Mouse (Mus musculus) MEL (cell line): ENCODE measurements at regions not wholly inside any gene's neighbourhood (a gene's known extent, or its start where the extent isn't known, plus 50 kb on each side); places are given as distances from the start of the nearest gene placed in this dataset.

Experiments used
- DNase-seq: peaks from one replicate; pipeline ENCODE4 v3.0.0; 2011; ENCODE audit warnings: low read depth, low spot score
- H3K27ac ChIP-seq: 2 replicates; pipeline ENCODE4 v1.5.1; 2012; ENCODE audit warnings: low read depth, mild to moderate bottlenecking, control low read depth, low read length, moderate library complexity; ENCODE audit not compliant: control insufficient read depth
- H3K27me3 ChIP-seq, 2 experiments: fragments of 150-350 bp in 1 of 2; sonication (generic) in 1 of 2; 2 replicates each; pipeline ENCODE4 v1.6.1; 2012; ENCODE audit warnings: low read length in 2 of 2, mild to moderate bottlenecking in 2 of 2, improper control_type of control experiment in 1 of 2, moderate library complexity in 1 of 2; ENCODE audit not compliant: insufficient read depth in 2 of 2, control insufficient read depth in 1 of 2
- H3K36me3 ChIP-seq, 2 experiments: 2 replicates each; pipeline ENCODE4 v1.6.1; 2012 to 2014; ENCODE audit warnings: low read length in 2 of 2, improper control_type of control experiment in 1 of 2, inconsistent platforms in 1 of 2, mild to moderate bottlenecking in 1 of 2; ENCODE audit not compliant: insufficient read depth in 2 of 2, control insufficient read depth in 1 of 2
- H3K4me1 ChIP-seq, 2 experiments: fragments of 150-350 bp in 1 of 2; sonication (generic) in 1 of 2; 2 replicates each; pipeline ENCODE4 v1.6.1; 2012; ENCODE audit warnings: low read length in 2 of 2, improper control_type of control experiment in 1 of 2, mild to moderate bottlenecking in 1 of 2; ENCODE audit not compliant: insufficient read depth in 2 of 2, control insufficient read depth in 1 of 2
- H3K4me3 ChIP-seq, 2 experiments: fragments of 150-350 bp in 1 of 2; sonication (generic) in 1 of 2; 2 replicates each; pipeline ENCODE4 v1.5.1; 2012; ENCODE audit warnings: low read depth in 2 of 2, low read length in 2 of 2, mild to moderate bottlenecking in 2 of 2, moderate library complexity in 2 of 2, control low read depth in 1 of 2, improper control_type of control experiment in 1 of 2; ENCODE audit not compliant: control insufficient read depth in 1 of 2, insufficient read depth in 1 of 2
- H3K79me2 ChIP-seq: 2 replicates; pipeline ENCODE4 v1.6.1; 2012; ENCODE audit warnings: mild to moderate bottlenecking, low read length, moderate library complexity; ENCODE audit not compliant: control insufficient read depth, poor library complexity, insufficient read depth
- H3K9ac ChIP-seq: 2 replicates; pipeline ENCODE4 v1.6.1; 2012; ENCODE audit warnings: low read depth, mild to moderate bottlenecking, control low read depth, low read length, moderate library complexity; ENCODE audit not compliant: control insufficient read depth, poor library complexity, severe bottlenecking
- H3K9me3 ChIP-seq: fragments of 150-350 bp; sonication (generic); replicated peaks from 2 replicates; pipeline ENCODE4 v1.6.1; 2012; ENCODE audit warnings: mild to moderate bottlenecking, low read length, improper control_type of control experiment, moderate library complexity; ENCODE audit not compliant: insufficient read depth
- BHLHE40 ChIP-seq: IDR thresholded peaks from 2 replicates; pipeline ENCODE4 v1.6.1; 2012; ENCODE audit warnings: low read depth, mild to moderate bottlenecking, inconsistent platforms, low read length, improper control_type of control experiment, borderline replicate concordance
- CHD1 ChIP-seq: IDR thresholded peaks from 2 replicates; pipeline ENCODE4 v1.6.1; 2012; ENCODE audit warnings: low read depth, mild to moderate bottlenecking, inconsistent platforms, low read length, improper control_type of control experiment
- CHD2 ChIP-seq: IDR thresholded peaks from 2 replicates; pipeline ENCODE4 v1.6.1; 2011; ENCODE audit warnings: low read length, improper control_type of control experiment
- E2F4 ChIP-seq: IDR thresholded peaks from 2 replicates; pipeline ENCODE4 v1.6.1; 2011; ENCODE audit warnings: low read depth, low read length, improper control_type of control experiment, borderline replicate concordance
- EP300 ChIP-seq, 2 experiments: IDR thresholded peaks; 2 replicates each; pipeline ENCODE4 v1.6.1; 2011; ENCODE audit warnings: improper control_type of control experiment in 2 of 2, low read length in 2 of 2, low read depth in 1 of 2, mild to moderate bottlenecking in 1 of 2
- GABPA ChIP-seq: IDR thresholded peaks from 2 replicates; pipeline ENCODE4 v1.6.1; 2012; ENCODE audit warnings: low read depth, mild to moderate bottlenecking, inconsistent platforms, low read length, improper control_type of control experiment, moderate library complexity
- GATA1 ChIP-seq: IDR thresholded peaks from 2 replicates; pipeline ENCODE4 v1.6.1; 2011; ENCODE audit warnings: low read depth, low read length, improper control_type of control experiment
- JUND ChIP-seq: IDR thresholded peaks from 2 replicates; pipeline ENCODE4 v1.6.1; 2011; ENCODE audit warnings: low read depth, mild to moderate bottlenecking, improper control_type of control experiment, low read length
- KAT2A ChIP-seq: conservative IDR thresholded peaks from 2 replicates; pipeline ENCODE4 v1.6.1; 2012; ENCODE audit warnings: low read depth, low read length, improper control_type of control experiment, inconsistent platforms
- MAFK ChIP-seq: IDR thresholded peaks from 2 replicates; pipeline ENCODE4 v1.6.1; 2011; ENCODE audit warnings: low read depth, mild to moderate bottlenecking, low read length, improper control_type of control experiment, borderline replicate concordance
- MAX ChIP-seq: IDR thresholded peaks from 2 replicates; pipeline ENCODE4 v1.6.1; 2011; ENCODE audit warnings: low read length, improper control_type of control experiment
- MAZ ChIP-seq: IDR thresholded peaks from 2 replicates; pipeline ENCODE4 v1.6.1; 2012; ENCODE audit warnings: low read depth, mild to moderate bottlenecking, inconsistent platforms, low read length, improper control_type of control experiment
- MYC ChIP-seq: IDR thresholded peaks from 2 replicates; pipeline ENCODE4 v1.6.1; 2011; ENCODE audit warnings: low read depth, mild to moderate bottlenecking, low read length, improper control_type of control experiment, moderate library complexity
- NELFE ChIP-seq: IDR thresholded peaks from 2 replicates; pipeline ENCODE4 v1.6.1; 2011; ENCODE audit warnings: low read depth, low read length, improper control_type of control experiment
- NRF1 ChIP-seq: IDR thresholded peaks from 2 replicates; pipeline ENCODE4 v1.6.1; 2014; ENCODE audit warnings: low read depth, mild to moderate bottlenecking, inconsistent platforms, low read length, improper control_type of control experiment, moderate library complexity; ENCODE audit not compliant: poor library complexity, insufficient read depth, severe bottlenecking
- POLR2A ChIP-seq, 2 experiments: IDR thresholded peaks; 2 replicates each; pipeline ENCODE4 v1.6.1; 2011 to 2012; ENCODE audit warnings: low read length in 2 of 2, mild to moderate bottlenecking in 2 of 2, control low read depth in 1 of 2, improper control_type of control experiment in 1 of 2, low read depth in 1 of 2, moderate library complexity in 1 of 2; ENCODE audit not compliant: control insufficient read depth in 1 of 2, insufficient read depth in 1 of 2, poor library complexity in 1 of 2
- POLR2AphosphoS5 ChIP-seq: IDR thresholded peaks from 2 replicates; pipeline ENCODE4 v1.6.1; 2012; ENCODE audit warnings: low read depth, borderline replicate concordance, mild to moderate bottlenecking, inconsistent platforms, low read length, moderate library complexity, mixed read lengths
- RAD21 ChIP-seq: IDR thresholded peaks from 2 replicates; pipeline ENCODE4 v1.6.1; 2011; ENCODE audit warnings: mild to moderate bottlenecking, low read depth, low read length, improper control_type of control experiment
- TAL1 ChIP-seq: IDR thresholded peaks from 2 replicates; pipeline ENCODE4 v1.6.1; 2012; ENCODE audit warnings: mild to moderate bottlenecking, inconsistent platforms, low read length, moderate library complexity, mixed read lengths
- UBTF ChIP-seq: IDR thresholded peaks from 2 replicates; pipeline ENCODE4 v1.6.1; 2012; ENCODE audit warnings: low read depth, mild to moderate bottlenecking, inconsistent platforms, low read length, improper control_type of control experiment, moderate library complexity, borderline replicate concordance; ENCODE audit not compliant: insufficient read depth
- USF1 ChIP-seq: IDR thresholded peaks from 2 replicates; pipeline ENCODE4 v1.6.1; 2014; ENCODE audit warnings: low read depth, mild to moderate bottlenecking, inconsistent platforms, low read length, improper control_type of control experiment, moderate library complexity
- ZC3H11A ChIP-seq: IDR thresholded peaks from 2 replicates; pipeline ENCODE4 v1.6.1; 2012; ENCODE audit warnings: low read depth, mild to moderate bottlenecking, inconsistent platforms, low read length, improper control_type of control experiment
- ZKSCAN1 ChIP-seq: IDR thresholded peaks from 2 replicates; pipeline ENCODE4 v1.6.1; 2012; ENCODE audit warnings: low read depth, mild to moderate bottlenecking, inconsistent platforms, low read length, improper control_type of control experiment, moderate library complexity
- ZMIZ1 ChIP-seq: IDR thresholded peaks from 2 replicates; pipeline ENCODE4 v1.6.1; 2012; ENCODE audit warnings: low read depth, mild to moderate bottlenecking, inconsistent platforms, low read length, improper control_type of control experiment, moderate library complexity

- Histone ChIP-seq H3K9ac (no peak overlapping the region), H3K27ac (no peak overlapping the region), H3K27me3 (no peaks in the 10 kb centered on the region), H3K4me3 (no peak overlapping the region), H3K4me1 (no peaks in the 10 kb centered on the region), H3K79me2 (no peaks in the 10 kb centered on the region), H3K9me3 (no peaks in the 10 kb centered on the region), H3K36me3 (no peaks in the 10 kb centered on the region)
- TF ChIP-seq UBTF = no peak
- TF ChIP-seq NELFE = no peak
- no peak for TF ChIP-seq ZMIZ1
- no peak for TF ChIP-seq BHLHE40
- no peak for TF ChIP-seq JUND
- TF ChIP-seq MAFK = no peak
- TF ChIP-seq MYC = no peak
- TF ChIP-seq GABPA = no peak
- no peak for TF ChIP-seq KAT2A
- no peak for DNase-seq
Observed at GRCm38 (mm10) chr10:97842574-97842973, 116.0 kb upstream of the C030005K15Rik start.

GRCm38 (mm10) chr10:97851487-97851886 is 124.9 kb upstream of the C030005K15Rik start:
- H3K9me3 ChIP-seq = no peaks in the 10 kb centered on the region
- H3K27ac ChIP-seq = no peak overlapping the region
- no peak overlapping the region for H3K4me3 ChIP-seq
- H3K27me3 ChIP-seq = no peaks in the 10 kb centered on the region
- no peak overlapping the region for H3K9ac ChIP-seq
- no peaks in the 10 kb centered on the region for H3K36me3 ChIP-seq
- H3K4me1 ChIP-seq = no peaks in the 10 kb centered on the region
- no peak for DNase-seq
- no peak for TF ChIP-seq E2F4
- no peak for TF ChIP-seq NELFE
- no peak for TF ChIP-seq ZKSCAN1
- TF ChIP-seq RAD21 = no peak
- no peak for TF ChIP-seq CHD1
- TF ChIP-seq EP300 (IDR thresholded peaks at IDR 0.05; ENCODE audit: low read depth in 1 of 2, low read length in 2 of 2) = no peak
- TF ChIP-seq TAL1 = no peak
- TF ChIP-seq MAFK = no peak
- no peak for TF ChIP-seq MAZ
- no peak for TF ChIP-seq CHD2
- no peak for TF ChIP-seq POLR2A (IDR thresholded peaks at IDR 0.05; ENCODE audit: control insufficient read depth in 1 of 2, insufficient read depth in 1 of 2, low read depth in 1 of 2, low read length in 2 of 2, poor library complexity in 1 of 2)
- TF ChIP-seq NRF1 = no peak
- TF ChIP-seq ZC3H11A = no peak
- no peak for TF ChIP-seq USF1
- TF ChIP-seq MAX = no peak
- TF ChIP-seq POLR2AphosphoS5 = no peak
- TF ChIP-seq BHLHE40 = no peak
- TF ChIP-seq GATA1 = no peak
- no peaks in the 10 kb centered on the region for H3K79me2 ChIP-seq
